Comparison of ENCODE assay signal across 13 mouse cellular contexts in genomic region chr3:56045659-56046336, GRCm38 (mm10).
DNase-seq lines count a peak whose midpoint lies in the region; ATAC-seq and TF ChIP-seq lines count a peak whose summit lies in the region.
"Had no signal": no experiment of that assay in that cellular context is flagged by ENCODE, and none has a peak within 500 bp of the region (broad histone marks: within the 10 kb centered on the region; RNA-seq: fewer than 3 reads in every experiment).

No protein-coding gene starts in this region.

- no peak overlapping the region for H3K4me2 ChIP-seq in kidney, embryonic 15.5 days
- H3K4me2 ChIP-seq: forebrain, embryonic 15.5 days; neural tube, embryonic 13.5 days had no signal

- TF ChIP-seq EP300 in MEL (IDR thresholded peaks at IDR 0.05; ENCODE audit: low read depth in 1 of 2, low read length in 2 of 2) = peak in 1 of 2 experiments; percentile 58; a peak in 1 of 4 replicates

- H3K4me3 ChIP-seq in kidney, embryonic 15.5 days (replicated peaks) = no peak overlapping the region
- no peak overlapping the region for H3K4me3 ChIP-seq in MEL (ENCODE audit: control insufficient read depth in 1 of 2, insufficient read depth in 1 of 2, low read depth in 2 of 2, low read length in 2 of 2)
- H3K4me3 ChIP-seq: forebrain, embryonic 15.5 days; neural tube, embryonic 13.5 days had no signal

- DNase-seq in kidney, adult 11 months = peak; percentile 7
- peak; percentile 61 for DNase-seq in MEL (ENCODE audit: low read depth, low spot score)
- peak; percentile 94 for DNase-seq in fat pad, adult 2 months (ENCODE audit: extremely low read depth, low read depth, low spot score)
- DNase-seq in lung, postnatal 10 days = peak; percentile 27
- no peak for DNase-seq in spleen, postnatal 4 days (ENCODE audit: low spot score in 2 of 2)
- no peak for DNase-seq in B cell, adult 2 months
- DNase-seq: heart, postnatal 10 days; kidney, adult 8-10 months; midbrain, embryonic 14.5 days; right cerebral cortex, postnatal 4 days had no signal

- TF ChIP-seq RAD21 in MEL (IDR thresholded peaks at IDR 0.05; ENCODE audit: low read depth, low read length) = no peak

- H3K36me3 ChIP-seq in kidney, embryonic 15.5 days = no peaks in the 10 kb centered on the region
- peaks cover 0 to 4% of the 10 kb centered on the region in 2 experiments; a peak in 1 of 4 replicates for H3K36me3 ChIP-seq in MEL (ENCODE audit: control insufficient read depth in 1 of 2, insufficient read depth in 2 of 2, low read length in 2 of 2)

- H3K9ac ChIP-seq in kidney, embryonic 15.5 days = no peak overlapping the region
- H3K9ac ChIP-seq in MEL (ENCODE audit: control insufficient read depth, low read depth, low read length, poor library complexity, severe bottlenecking) = no peak overlapping the region
- H3K9ac ChIP-seq: forebrain, embryonic 15.5 days; neural tube, embryonic 13.5 days had no signal

- H3K79me2 ChIP-seq in MEL (ENCODE audit: control insufficient read depth, insufficient read depth, low read length, poor library complexity) = no peaks in the 10 kb centered on the region

- no peak overlapping the region for H3K27ac ChIP-seq in kidney, embryonic 15.5 days
- H3K27ac ChIP-seq in MEL (ENCODE audit: control insufficient read depth, low read depth, low read length) = no peak overlapping the region
- H3K27ac ChIP-seq: forebrain, embryonic 15.5 days; neural tube, embryonic 13.5 days had no signal

- 81% methylated on average over 5 of the region's 5 CpGs for WGBS in kidney, embryonic 15.5 days

- TF ChIP-seq POLR2A in MEL (IDR thresholded peaks at IDR 0.05; ENCODE audit: control insufficient read depth in 1 of 2, insufficient read depth in 1 of 2, low read depth in 1 of 2, low read length in 2 of 2, poor library complexity in 1 of 2) = no peak

- no peak; the same call in 1 of the 2 replicates for ATAC-seq in kidney, embryonic 15.5 days (replicated peaks; ENCODE audit: low FRiP score)
- ATAC-seq: forebrain, embryonic 15.5 days had no signal

- no peaks in the 10 kb centered on the region for H3K27me3 ChIP-seq in kidney, embryonic 15.5 days
- H3K27me3 ChIP-seq in MEL (ENCODE audit: control insufficient read depth in 1 of 2, insufficient read depth in 2 of 2, low read length in 2 of 2) = no peaks in the 10 kb centered on the region
- H3K27me3 ChIP-seq: forebrain, embryonic 15.5 days; neural tube, embryonic 13.5 days had no signal

- H3K4me1 ChIP-seq in kidney, embryonic 15.5 days = no peaks in the 10 kb centered on the region
- peaks cover 0 to under 1% of the 10 kb centered on the region in 2 experiments; a peak in 1 of 4 replicates for H3K4me1 ChIP-seq in MEL (ENCODE audit: control insufficient read depth in 1 of 2, insufficient read depth in 2 of 2, low read length in 2 of 2)
- H3K4me1 ChIP-seq: neural tube, embryonic 13.5 days had no signal

- no peaks in the 10 kb centered on the region for H3K9me3 ChIP-seq in kidney, embryonic 15.5 days (replicated peaks)
- H3K9me3 ChIP-seq in MEL (replicated peaks; ENCODE audit: insufficient read depth, low read length) = no peaks in the 10 kb centered on the region
- H3K9me3 ChIP-seq: forebrain, embryonic 15.5 days; neural tube, embryonic 13.5 days had no signal

- TF ChIP-seq CTCF in MEL (IDR thresholded peaks at IDR 0.05 in 2 of 3, conservative IDR thresholded peaks at IDR 0.05 in 1 of 3; ENCODE audit: control insufficient read depth in 1 of 3, insufficient read depth in 1 of 3, low read depth in 2 of 3, low read length in 3 of 3, poor library complexity in 1 of 3, severe bottlenecking in 1 of 3) = no peak

TF ChIP-seq in MEL, 35 proteins besides CTCF, POLR2A, EP300 and RAD21:
- TF ChIP-seq ZC3H11A (IDR thresholded peaks at IDR 0.05; ENCODE audit: low read depth, low read length) (no peak), ZNF384 (IDR thresholded peaks at IDR 0.05; ENCODE audit: low read depth, low read length) (peak; percentile 87), MAFK (IDR thresholded peaks at IDR 0.05; ENCODE audit: borderline replicate concordance, low read depth, low read length) (no peak), ELF1 (IDR thresholded peaks at IDR 0.05; ENCODE audit: low read depth, low read length) (peak; percentile 47; the same call in 1 of the 2 replicates), GATA1 (IDR thresholded peaks at IDR 0.05; ENCODE audit: low read depth, low read length) (peak; percentile 68), RCOR1 (IDR thresholded peaks at IDR 0.05; ENCODE audit: low read depth, low read length) (peak; percentile 42; the same call in 1 of the 2 replicates), TAL1 (IDR thresholded peaks at IDR 0.05; ENCODE audit: low read length) (peak; percentile 50)

Comparison
In these comparisons a context has a peak if more than half of its experiments do, and no peak if none do; other contexts are left out.
1. DNase-seq: peak in kidney, adult 11 months (single experiment), MEL (single experiment), fat pad, adult 2 months (single experiment) and lung, postnatal 10 days (single experiment); none in spleen, postnatal 4 days (0 of 2) and B cell, adult 2 months (0 of 2).